Mouse (Mus musculus) kidney, embryonic 14.5 days (tissue): ENCODE measurements around the gene Acnat1. TPM values are rescaled to one million over a fixed set of nuclear protein-coding genes. Genes with fewer than 3 reads are reported as not detected.
A peak's percentile ranks its signal among the peaks of the same experiment; 100 is the strongest.
"Not testable (repeated sequence)": the region's sequence is repeated elsewhere in the genome, so short reads cannot be mapped to it uniquely, and the experiment has no call there.

ENCODE experiments used
- ATAC-seq: fragments of 200-750 bp; cut with Nextera tagmentation; 2 replicates; pipeline ENCODE4 v1.8.0; 2017; ENCODE audit warnings: moderate number of reproducible peaks, mild to moderate bottlenecking, moderate TSS enrichment, moderate library complexity; ENCODE audit not compliant: low FRiP score, low TSS enrichment
- H3K27ac ChIP-seq: fragments of 300-500 bp; sonication (generic); 2 replicates; pipeline ENCODE4 v1.5.1; 2014; ENCODE audit warnings: low read depth, mild to moderate bottlenecking, low read length, moderate library complexity, mixed read lengths
- H3K27me3 ChIP-seq: fragments of 300-500 bp; sonication (generic); 2 replicates; pipeline ENCODE4 v1.6.1; 2014; ENCODE audit warnings: mild to moderate bottlenecking, low read length; ENCODE audit not compliant: control insufficient read depth, insufficient read depth
- H3K36me3 ChIP-seq: fragments of 300-500 bp; sonication (generic); 2 replicates; pipeline ENCODE4 v1.6.1; 2014; ENCODE audit warnings: low read length, mixed read lengths; ENCODE audit not compliant: control insufficient read depth, insufficient read depth
- H3K4me1 ChIP-seq: fragments of 300-500 bp; sonication (generic); 2 replicates; pipeline ENCODE4 v1.6.1; 2014; ENCODE audit warnings: low read length, mixed read lengths; ENCODE audit not compliant: control insufficient read depth, insufficient read depth
- H3K4me2 ChIP-seq: fragments of 300-500 bp; sonication (generic); replicated peaks from 2 replicates; pipeline ENCODE4 v1.6.1; 2014; ENCODE audit warnings: low read depth, mild to moderate bottlenecking, low read length
- H3K4me3 ChIP-seq: fragments of 300-500 bp; sonication (generic); 2 replicates; pipeline ENCODE4 v1.5.1; 2014; ENCODE audit warnings: mild to moderate bottlenecking, low read length
- H3K9ac ChIP-seq: fragments of 300-500 bp; sonication (generic); 2 replicates; pipeline ENCODE4 v1.6.1; 2014; ENCODE audit warnings: low read depth, mild to moderate bottlenecking, low read length, moderate library complexity
- H3K9me3 ChIP-seq: fragments of 300-500 bp; sonication (generic); 2 replicates; pipeline ENCODE4 v1.6.1; 2016; ENCODE audit warnings: low read length; ENCODE audit not compliant: control insufficient read depth
- WGBS: fragments of 180-500 bp; shearing (Covaris S2); extraction: QIAGEN DNeasy Blood & Tissue Kit; methylation state at CpG from one replicate; pipeline ENCODE4 v1.1.7; 2014; 5-methylcytosine and 5-hydroxymethylcytosine counted together
- polyA plus RNA-seq: library from polyadenylated mRNA; unstranded; fragments of >200 nt; fragmentation: Nextera tagmentation; extraction: Ambion mirVana; gene quantifications from 2 replicates; pipeline ENCODE4 v1.2.1, GENCODE M21; 2014

Acnat1 gene
- polyA plus RNA-seq, 1 experiment from 2014 or later = not detected

DNA sequence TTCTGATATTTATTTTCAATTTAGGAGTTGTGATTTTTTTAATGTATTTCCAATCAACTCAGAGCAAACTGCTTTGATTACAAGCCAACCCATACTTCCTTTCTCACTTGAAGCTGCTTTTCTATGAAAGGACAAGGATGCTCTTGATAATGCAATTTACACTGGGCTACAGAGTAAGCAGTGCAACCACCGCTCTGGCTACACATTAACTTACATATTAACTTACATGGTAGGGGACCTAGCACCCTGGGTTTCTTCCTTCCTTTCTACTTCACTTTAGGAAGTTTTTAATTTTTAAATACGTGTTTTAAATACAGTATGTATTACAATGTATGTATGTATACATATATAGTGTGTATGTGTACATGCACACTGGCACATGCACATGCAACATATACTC, 35.5 kb upstream of the Acnat1 start:
- Histone ChIP-seq H3K4me1 (no peaks in the 10 kb centered on the region), H3K4me2 (no peak overlapping the region), H3K4me3 (no peak overlapping the region), H3K9ac (no peak overlapping the region), H3K27ac (no peak overlapping the region), H3K27me3 (no peaks in the 10 kb centered on the region), H3K9me3 (no peaks in the 10 kb centered on the region), H3K36me3 (peaks cover 23% of the 10 kb centered on the region)
- no peak for ATAC-seq
- WGBS = 88% methylated on average over 2 of the region's 2 CpGs

DNA sequence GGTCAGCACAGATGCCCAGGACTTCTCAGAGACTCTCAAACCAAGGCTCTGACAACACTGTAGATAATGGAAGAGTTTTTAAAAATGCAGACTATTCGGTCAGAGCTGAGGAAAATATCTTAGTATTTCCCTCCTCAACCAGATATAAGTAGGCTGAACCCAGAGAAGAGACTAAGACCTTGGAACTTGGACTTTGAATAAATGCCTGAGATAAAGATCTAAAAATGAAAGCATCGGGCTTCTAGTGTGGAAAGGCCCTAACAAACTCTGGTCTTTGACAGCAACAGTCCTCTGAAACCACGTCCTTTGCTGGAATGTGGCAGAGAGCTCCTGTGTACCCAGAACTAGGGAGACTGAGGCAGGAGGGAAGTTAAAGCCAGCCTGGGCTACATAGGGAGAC, 32.7 kb upstream of the Acnat1 start, which contains the start of gene Baat:
Baat (minus strand) TSS at position 172 of the 400 bp plus-strand sequence.
- H3K27ac ChIP-seq = no peak within 1 kb of the TSS
- H3K36me3 ChIP-seq = no peaks in the 10 kb centered on the region
- H3K4me1 ChIP-seq = no peaks in the 10 kb centered on the region
- no peak within 1 kb of the TSS for H3K4me2 ChIP-seq
- 69% methylated on average over 3 of the region's 3 CpGs for WGBS
- ATAC-seq = no peak
- no peaks in the 10 kb centered on the region for H3K9me3 ChIP-seq
- no peak within 1 kb of the TSS for H3K4me3 ChIP-seq
- no peaks in the 10 kb centered on the region for H3K27me3 ChIP-seq
- no peak within 1 kb of the TSS for H3K9ac ChIP-seq

DNA sequence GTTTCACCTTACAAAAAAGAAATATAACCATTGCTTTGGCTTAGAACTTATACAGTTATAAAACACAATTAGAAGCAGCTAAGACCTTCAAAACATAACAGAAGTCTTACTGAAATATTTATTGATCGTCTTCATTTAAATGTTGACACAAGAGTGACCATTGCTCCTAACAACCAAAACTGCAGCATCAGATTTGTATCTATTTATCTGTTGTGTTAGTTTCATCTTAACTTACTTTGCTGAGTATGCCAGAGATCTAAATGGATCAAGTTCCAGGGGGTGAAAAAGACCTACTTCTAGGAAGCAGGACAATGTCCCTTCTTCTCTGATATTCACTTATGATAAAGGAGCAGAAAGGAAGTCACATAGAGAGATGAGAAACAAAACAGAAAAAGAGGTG, 29.9 kb upstream of the Acnat1 start:
- H3K9ac ChIP-seq = no peak overlapping the region
- no peaks in the 10 kb centered on the region for H3K4me1 ChIP-seq
- no peaks in the 10 kb centered on the region for H3K27me3 ChIP-seq
- no peaks in the 10 kb centered on the region for H3K36me3 ChIP-seq
- no peaks in the 10 kb centered on the region for H3K9me3 ChIP-seq
- WGBS = 87% methylated on average over 1 of the region's 1 CpGs
- no peak overlapping the region for H3K4me2 ChIP-seq
- ATAC-seq = no peak
- no peak overlapping the region for H3K4me3 ChIP-seq
- H3K27ac ChIP-seq = no peak overlapping the region

DNA sequence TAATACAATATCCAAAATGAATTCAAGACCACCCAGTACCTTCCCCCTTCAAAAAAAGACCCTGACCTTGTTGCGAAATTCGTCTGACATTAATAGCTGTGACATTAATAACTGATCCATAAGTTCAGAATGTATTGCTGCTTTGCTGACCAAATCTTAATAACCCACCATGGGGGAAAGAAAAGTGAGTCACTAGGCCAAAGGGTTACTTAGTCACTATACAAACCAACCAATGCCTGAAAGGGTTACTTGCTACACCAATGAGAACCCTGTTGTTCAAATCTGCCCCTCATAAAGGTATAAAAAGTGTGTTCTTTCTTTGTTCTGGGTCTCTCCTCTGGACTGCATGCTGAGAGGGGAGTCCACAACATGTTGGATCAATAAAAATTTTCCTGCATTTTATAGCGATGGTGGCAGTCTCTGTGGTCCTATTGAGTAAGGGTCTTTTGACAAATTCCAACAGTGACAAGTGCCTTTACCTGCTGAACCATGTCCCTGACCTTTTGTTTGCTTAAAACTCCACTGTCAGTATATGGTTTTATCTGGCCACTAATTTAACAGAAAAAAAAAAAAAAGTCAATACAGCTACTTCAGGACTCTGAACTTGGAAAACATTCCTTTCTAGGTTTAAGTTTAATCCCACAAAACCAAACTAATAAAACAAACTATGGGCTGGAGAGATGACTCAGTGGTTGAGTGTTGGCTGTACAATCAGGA, 12.4 kb upstream of the Acnat1 start:
- not testable (repeated sequence) for H3K27ac ChIP-seq, H3K9me3 ChIP-seq, H3K4me2 ChIP-seq, H3K27me3 ChIP-seq, ATAC-seq, H3K4me1 ChIP-seq, H3K36me3 ChIP-seq, H3K9ac ChIP-seq, H3K4me3 ChIP-seq
- 66% methylated on average over 3 of the region's 3 CpGs for WGBS

DNA sequence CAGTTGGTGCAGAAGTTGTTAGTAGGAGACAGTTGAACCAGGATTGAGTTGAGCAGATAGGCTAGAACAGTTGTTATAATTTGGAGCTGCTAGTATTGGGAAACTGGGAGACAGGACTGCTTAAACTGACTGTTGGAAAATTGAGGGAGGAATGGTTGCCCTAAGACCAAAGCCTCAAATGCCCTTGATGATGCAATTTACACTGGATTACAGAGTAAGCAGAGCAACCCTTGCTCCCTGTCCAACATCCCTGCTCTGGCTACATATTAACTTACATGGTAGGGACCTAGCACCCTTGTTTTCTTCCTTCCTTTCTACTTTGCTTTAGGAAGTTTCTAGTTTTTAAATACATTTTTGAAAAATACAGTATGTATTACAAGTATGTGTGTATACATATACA, 11.7 kb upstream of the Acnat1 start:
- H3K9ac ChIP-seq = no peak overlapping the region
- no peaks in the 10 kb centered on the region for H3K4me1 ChIP-seq
- H3K4me2 ChIP-seq = no peak overlapping the region
- no peak overlapping the region for H3K4me3 ChIP-seq
- H3K27me3 ChIP-seq = no peaks in the 10 kb centered on the region
- ATAC-seq = no peak
- no peaks in the 10 kb centered on the region for H3K36me3 ChIP-seq
- no peaks in the 10 kb centered on the region for H3K9me3 ChIP-seq
- no peak overlapping the region for H3K27ac ChIP-seq

DNA sequence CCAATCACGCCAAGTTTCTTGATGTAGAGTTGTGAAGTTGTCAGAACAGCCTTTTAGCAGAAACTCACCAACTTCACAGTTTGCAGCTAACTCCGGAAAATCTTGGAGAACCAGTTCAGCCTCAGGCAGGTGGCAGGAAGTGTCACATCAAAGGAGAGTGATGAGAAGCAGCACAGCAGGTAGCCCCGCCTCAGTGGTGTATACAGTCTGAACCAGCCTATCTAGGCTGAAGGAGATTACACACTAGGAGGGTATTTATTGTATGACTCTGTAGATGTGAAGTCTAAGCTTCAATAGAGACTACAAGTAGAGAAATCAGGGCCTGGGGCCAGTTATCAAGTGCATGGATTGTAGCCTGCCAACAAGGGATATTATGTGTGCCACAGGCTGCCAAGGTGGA, 7.2 kb upstream of the Acnat1 start:
- no peak for ATAC-seq
- no peaks in the 10 kb centered on the region for H3K36me3 ChIP-seq
- no peak overlapping the region for H3K4me3 ChIP-seq
- no peaks in the 10 kb centered on the region for H3K9me3 ChIP-seq
- WGBS = 47% methylated on average over 3 of the region's 3 CpGs
- H3K9ac ChIP-seq = no peak overlapping the region
- no peaks in the 10 kb centered on the region for H3K27me3 ChIP-seq
- no peak overlapping the region for H3K4me2 ChIP-seq
- no peak overlapping the region for H3K27ac ChIP-seq
- no peaks in the 10 kb centered on the region for H3K4me1 ChIP-seq

DNA sequence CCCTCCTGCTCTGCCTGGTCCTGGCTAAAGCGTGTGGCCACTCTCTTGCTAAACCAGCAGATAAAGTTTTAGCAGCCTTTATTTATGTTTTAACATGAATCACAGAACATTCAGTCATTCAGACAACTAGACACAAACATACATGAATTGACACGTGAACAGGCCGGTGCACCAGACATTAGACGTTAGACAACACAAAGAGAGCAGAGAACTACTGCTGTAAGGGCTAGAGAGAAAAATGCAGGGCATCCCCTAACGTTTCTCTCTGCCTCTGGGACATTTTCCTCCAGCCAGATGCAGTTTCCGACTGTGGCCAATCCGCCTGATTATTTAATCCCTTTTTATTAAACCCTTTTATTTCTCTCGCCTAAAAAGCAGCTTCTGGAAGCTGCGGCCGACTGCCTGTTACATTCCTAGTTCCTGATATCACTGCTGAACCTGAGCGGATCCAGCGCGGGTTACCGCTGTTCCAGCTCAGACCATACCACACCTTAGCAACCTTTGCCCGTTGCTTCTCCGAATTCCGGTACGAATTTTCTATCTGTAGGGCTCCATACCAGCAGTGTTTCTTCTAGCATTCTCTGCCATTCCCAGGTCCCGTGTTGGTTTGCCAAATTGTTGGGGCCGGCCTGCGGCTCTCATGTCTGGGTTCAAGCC, 6.5 kb upstream of the Acnat1 start:
- no peaks in the 10 kb centered on the region for H3K9me3 ChIP-seq
- peak overlapping the region; percentile 5; the same call in 1 of the 2 replicates for H3K4me2 ChIP-seq
- no peak overlapping the region for H3K4me3 ChIP-seq
- H3K4me1 ChIP-seq = no peaks in the 10 kb centered on the region
- no peak overlapping the region for H3K9ac ChIP-seq
- H3K36me3 ChIP-seq = no peaks in the 10 kb centered on the region
- no peak overlapping the region for H3K27ac ChIP-seq
- H3K27me3 ChIP-seq = no peaks in the 10 kb centered on the region
- ATAC-seq = no peak
- WGBS = 15% methylated on average over 21 of the region's 21 CpGs

DNA sequence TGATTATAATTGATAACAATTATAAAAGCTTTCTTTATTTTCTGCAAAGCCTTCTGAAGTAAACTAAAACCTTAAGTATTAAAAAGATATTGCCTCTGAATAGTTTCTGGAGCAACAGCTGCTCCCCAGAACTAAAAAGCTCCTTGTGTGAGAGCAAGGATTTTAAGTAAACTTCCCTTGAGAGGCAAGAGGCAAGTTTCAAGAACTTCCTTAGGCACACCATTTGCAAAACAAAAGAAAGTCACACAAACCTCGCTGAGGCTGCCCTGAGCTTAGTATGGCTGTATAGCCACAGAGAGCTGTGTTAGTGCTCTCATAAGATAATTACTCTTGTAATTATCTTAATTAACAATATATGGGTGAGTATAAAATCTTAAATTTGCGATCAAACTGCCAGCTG, 5.3 kb upstream of the Acnat1 start:
- not testable (repeated sequence) for H3K9ac ChIP-seq, H3K27ac ChIP-seq, H3K4me2 ChIP-seq, H3K27me3 ChIP-seq, H3K4me3 ChIP-seq, H3K36me3 ChIP-seq, H3K9me3 ChIP-seq, ATAC-seq, H3K4me1 ChIP-seq
- WGBS = 30% methylated on average over 2 of the region's 2 CpGs

DNA sequence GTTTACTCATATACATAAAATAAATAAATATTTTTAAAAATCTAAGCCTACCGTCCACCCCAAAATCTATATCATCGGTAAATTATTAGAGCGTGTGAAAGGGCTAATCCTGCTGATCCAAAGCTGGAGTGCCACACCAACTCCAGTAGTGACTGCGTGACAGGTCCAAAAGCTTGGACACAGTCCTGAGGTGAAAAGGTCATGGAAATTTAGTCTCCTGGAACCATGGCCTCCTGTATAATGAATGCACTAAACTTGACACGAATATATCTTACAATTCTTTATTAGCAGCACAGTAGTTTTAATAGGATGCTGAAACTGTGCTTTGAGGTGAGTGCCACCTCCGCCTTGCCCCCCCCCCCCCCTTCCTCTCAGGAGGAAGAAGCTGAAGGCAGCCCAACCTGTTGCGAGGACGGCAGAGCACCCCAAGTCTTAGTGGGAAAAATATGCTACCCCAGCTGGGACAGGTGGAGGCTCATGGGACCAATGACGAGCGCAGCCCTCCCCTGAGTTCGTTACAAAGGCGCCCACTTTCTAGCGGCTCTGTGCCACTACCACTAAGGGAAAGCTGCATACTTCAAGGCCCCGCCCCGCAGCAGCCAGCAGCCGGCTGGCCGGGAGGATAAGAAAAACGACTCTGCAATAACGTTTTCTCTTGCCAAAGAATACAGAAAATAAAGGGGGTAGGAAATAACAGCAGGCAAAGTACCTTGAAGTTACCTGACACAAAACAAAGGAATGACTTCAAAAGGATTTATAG, 4.6 kb upstream of the Acnat1 start:
- H3K4me1 ChIP-seq = no peaks in the 10 kb centered on the region
- ATAC-seq = peak; percentile 85
- no peaks in the 10 kb centered on the region for H3K9me3 ChIP-seq
- H3K27ac ChIP-seq = no peak overlapping the region
- peak overlapping the region; percentile 41 for H3K4me2 ChIP-seq
- H3K9ac ChIP-seq = 0 out of 2 replicates have a peak overlapping the region, but pooled peaks have one; percentile 23
- no peaks in the 10 kb centered on the region for H3K36me3 ChIP-seq
- peak overlapping the region; percentile 10; the same call in 1 of the 2 replicates for H3K4me3 ChIP-seq
- 16% methylated on average over 19 of the region's 19 CpGs for WGBS
- H3K27me3 ChIP-seq = no peaks in the 10 kb centered on the region
